Mouse (Mus musculus): ENCODE measurements around the gene Smim12.

Smim12 gene

DNA sequence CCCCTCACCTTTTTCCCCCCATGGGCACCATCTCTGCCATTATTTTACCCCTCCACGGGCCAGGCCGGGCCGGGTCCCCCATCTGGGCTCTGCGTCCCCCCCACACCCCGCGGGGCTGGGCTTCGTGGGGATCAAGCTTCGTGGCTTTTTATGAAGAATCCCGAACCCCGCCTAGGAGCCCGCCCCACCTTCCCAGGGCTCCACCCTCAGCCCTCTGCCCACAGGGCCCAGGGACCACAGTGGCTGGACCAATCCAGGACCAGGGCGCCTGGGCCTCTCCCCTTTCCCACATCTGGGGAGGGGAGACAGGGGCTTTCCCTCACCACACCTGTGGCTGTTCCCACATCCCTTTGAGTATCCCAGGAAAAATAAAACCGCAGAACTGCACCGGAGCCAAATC lies 7.0 kb upstream of the Smim12 start:
- no peak for DNase-seq

DNA sequence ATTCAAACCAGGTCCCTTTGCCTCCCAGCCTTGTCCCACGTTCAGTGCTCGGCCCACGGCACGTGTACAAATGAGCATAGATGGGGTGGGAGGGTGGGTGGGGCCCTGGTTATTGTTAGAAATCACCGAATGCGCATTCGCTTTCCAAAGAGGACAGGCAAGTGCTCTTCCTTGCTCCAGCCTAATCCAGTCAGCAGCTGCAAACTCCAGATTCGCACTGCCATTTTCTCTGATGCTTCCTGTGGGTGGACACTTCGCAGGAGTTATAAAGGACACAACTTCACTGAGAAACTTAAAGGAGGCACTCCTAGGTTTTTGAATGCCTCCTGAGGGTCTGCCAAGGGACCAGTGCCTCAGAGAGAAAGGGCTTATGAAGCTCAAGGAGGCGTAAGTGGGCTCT lies 6.3 kb upstream of the Smim12 start:
- no peak for DNase-seq

DNA sequence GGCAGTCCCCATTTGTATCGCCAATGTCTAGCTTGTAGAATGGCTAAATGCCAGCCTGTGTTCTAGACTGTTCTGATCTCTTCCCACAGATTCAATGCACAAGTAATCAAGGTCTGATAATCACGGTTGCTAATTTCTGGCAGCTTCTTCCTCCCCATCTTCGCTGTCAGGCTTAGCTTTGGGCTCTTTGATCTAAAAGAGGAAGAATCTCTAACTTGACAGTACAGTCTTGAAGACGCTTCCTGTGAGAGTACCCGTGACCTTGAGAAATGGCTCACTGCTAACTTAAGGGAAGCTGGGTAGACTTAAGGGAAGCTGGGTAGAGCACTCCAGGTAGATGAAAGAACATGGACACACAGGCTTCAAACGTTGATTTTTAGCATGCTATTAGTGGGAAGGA lies 888 bp upstream of the Smim12 start:
- peak; percentile 12 for DNase-seq

DNA sequence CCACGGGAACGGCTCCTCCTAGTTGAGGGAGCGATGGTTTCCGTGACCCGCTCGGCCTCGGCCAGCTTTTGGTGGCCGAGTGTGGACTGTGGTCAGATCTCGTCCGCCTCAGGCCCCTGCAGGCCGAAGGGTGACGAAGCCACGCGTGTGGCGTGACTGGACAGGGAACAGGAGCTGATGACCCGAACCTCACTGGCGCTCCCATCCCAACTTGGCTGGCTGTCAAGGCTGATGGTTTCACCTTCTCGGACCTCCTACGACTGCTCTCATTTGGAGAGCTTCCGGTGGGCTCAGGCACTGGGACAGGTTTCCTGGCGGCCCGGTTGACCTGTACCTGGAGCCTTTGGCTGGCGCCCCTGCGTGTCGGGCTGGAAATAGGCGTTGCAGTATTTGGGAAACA lies 369 bp downstream of the Smim12 start:
- no peak for DNase-seq

DNA sequence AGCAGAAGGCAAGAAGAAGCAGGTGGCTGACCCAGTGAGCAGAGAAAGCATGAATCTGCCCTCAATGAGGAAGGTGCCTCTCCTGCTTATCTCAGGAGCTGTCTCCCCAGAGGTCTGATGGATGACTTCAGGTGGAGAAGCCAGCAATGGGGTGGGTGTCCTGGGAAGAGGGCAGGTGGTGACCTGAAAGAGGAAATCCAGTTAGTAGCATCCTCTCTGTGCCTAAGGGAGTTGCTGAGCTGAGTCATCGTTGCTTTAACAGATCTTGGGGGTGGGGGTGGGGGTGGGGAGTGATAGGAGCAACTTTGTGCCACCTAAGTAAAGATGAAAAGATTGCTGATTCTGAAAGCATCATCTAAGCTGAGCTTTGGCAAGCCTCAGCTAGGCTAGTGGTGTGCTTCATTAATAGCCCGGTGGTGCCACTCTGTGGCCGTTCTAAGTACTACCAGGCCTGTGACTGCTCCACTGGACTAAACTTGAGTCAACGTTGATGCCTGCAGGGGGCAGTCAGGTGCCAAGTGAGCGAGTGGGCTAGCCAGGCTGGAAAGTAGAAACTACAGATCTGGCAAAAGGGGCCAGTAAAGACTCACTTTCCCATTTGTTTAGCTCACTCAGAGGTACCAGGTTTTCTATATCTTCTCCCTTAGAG lies 6.2 kb downstream of the Smim12 start:
- peak; percentile 98 for DNase-seq

DNA sequence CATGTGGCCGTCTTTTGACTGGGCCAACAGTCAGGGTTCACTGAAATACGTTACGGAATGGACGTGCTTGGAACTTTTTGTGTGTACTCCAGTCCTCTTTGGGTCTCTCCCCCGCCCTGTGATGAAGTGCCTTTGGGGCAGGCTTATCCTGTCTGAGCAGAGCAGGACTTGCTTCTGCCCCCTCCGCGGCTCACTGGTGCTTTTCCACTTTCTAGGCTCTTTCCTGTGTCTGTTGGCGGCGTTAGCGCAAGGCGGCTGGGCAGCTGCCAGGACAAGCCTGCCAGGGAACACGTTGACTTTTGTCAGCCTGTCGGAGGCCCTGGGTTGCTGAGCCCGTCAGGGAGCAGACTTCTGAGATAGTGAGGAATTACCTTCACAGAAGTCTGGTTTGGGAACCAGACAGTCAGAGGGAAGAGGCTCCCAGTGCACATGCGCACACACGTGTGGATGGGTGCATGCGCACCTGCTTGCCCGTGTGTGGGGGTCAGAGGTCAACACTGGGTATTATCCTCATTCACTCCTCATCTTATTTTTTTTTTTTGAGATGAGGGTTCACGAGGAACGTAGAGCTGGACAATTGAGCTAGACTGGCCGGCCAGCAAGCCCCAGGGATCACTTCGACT lies 8.5 kb downstream of the Smim12 start:
- peak; percentile 10 for DNase-seq

DNA sequence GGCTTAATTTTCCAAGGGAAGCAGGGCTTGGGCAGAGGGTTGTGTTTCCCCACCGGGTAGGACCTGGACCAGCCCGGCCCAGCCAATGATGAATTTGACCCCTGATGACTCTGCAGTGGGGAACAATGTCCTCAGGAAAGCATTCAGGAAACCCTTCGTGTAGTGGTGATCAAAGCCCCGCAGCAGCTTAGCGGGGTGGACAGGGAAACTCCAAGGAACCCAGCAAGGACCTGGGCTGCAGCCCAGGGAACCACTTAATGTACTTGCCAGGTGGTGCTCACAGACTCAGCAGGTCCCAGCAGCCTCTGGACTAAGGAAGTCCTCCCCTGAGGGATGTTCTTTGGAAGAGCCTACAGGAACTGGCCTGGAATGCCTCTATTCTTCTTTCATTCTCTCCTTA lies 13.2 kb downstream of the Smim12 start:
- no peak for DNase-seq

DNA sequence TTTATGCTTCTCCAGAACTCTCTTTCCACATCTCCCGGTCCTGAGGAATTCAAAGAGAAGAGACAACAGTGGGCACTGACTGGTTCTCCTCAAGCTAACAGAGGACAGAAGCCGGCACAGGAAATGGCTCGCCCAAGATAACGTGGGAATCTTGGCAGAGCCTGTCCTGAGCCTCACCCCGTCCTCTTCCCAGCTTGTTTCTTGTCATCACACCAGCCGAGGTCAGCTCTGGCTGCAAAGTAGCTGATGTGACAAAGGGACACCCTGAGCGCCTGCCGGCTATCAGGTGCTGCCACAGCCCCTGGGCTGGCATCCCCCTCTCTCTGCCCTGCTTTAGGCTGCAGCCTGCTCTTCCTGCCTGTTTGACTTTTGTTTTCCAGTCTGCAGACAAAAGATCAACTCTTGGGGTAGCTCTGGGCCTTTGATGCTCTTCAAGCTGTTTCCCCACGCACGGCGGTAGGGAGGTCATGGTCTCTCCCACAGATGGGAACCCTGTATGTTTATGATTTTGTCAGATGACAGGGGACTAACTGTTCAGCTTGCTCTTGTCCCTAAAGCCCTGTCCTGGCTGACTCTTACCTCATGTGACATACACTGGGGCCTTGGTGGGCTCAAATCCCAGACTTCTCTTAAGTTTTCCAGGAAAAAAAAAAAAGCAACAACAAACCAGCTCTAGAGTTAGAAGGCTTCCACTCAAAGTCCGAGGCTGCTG lies 14.8 kb downstream of the Smim12 start:
- DNase-seq = no peak

DNA sequence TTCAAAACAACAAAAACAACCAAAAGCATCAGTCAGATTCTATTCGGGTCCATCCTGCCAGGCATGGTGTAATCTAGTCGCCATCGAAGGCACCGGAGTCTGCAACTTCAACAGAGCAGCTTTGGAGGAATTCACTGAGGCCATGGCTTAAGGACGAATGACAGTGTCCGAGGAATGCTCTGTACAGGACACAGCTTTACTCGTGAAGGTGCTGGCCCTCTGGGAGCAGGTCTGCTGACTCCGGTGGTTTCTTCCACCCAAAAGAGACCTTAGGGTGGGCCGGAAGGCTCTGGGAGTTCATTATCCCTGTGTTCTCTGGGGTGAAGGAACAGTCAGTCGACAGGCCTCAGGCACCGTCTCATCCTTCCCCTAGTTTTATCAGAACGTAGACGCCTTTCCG lies 18.0 kb downstream of the Smim12 start:
- DNase-seq = no peak

DNA sequence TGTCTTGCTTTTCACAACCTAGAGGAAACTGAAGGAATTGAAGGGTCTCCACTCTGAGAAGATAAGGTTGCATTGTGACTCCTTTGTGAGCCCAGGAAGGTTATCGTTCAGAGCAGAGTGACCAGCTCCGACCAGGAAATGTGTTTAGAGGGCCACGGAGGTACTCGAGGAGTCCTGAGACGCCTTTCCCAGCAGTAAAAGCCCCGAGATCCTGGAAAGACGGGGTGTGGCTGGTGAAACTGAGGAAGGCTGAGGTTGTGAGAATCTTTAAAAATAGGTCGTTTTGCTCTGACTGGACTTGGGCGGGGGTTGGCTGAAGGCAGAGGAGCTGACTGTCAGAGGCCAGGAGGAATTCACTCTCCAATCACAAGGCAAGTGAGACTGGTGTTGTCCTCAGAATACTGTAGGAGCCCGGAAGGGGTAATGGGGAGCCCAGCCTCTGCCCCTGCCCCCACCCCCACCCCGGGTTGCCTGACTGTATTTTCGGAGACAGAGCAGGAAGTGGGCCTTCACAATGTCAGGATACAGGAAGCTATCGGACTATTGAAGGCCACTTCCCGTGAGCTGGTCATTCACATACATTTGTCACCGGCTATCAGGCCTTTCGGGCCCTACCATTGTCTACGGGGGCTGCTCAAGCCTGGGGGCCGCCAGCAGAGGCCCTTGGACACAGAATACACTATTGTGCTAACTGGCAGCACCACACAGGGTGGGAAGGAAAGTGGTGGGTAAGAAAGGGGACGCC lies 20.0 kb downstream of the Smim12 start:
- no peak for DNase-seq

DNA sequence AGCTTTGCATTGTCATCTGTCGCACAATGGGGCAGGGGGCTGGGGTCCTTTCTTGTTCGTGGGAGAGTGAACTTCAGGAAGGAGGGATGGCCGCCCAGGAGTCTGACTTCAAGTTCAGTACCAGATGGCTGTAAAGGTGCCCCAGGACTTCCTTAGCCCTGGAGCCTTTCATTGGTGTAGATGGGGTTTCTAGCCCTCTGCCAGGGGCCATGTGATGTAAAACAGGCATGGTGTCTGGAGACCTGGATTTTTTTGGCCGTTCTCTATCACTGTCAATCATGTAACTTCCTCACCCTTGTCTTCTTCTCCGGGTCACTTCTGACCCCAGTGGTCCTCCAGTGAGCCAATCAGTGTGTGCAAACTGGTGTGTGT lies 20.6 kb downstream of the Smim12 start:
- DNase-seq = no peak

DNA sequence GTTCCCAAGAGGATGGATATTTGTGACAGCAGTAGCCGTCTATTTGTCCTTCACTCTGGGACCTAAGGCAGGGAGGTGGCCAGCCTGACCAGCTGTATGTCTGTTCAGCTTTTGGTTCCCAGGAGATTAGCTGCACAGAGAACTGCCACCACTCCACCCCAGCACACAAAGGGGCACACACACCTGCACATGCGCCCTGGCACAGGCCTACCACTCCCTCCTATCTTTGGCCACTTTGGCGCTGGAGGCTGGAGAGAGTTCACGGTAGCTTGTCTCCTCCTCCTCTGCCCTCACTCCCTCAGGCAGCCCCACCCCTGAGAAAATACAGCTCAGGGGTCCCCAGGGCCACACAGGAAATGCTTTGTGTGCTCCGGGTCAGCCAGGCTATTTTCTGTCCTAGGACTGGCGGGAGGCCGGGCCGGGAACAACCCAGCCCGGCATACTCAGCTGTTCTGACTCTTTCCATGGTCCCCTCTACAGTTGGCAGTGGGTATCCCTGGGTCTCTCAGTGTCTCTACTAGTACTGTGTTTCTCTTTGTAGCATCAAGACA lies 34.9 kb downstream of the Smim12 start:
- DNase-seq = no peak

DNA sequence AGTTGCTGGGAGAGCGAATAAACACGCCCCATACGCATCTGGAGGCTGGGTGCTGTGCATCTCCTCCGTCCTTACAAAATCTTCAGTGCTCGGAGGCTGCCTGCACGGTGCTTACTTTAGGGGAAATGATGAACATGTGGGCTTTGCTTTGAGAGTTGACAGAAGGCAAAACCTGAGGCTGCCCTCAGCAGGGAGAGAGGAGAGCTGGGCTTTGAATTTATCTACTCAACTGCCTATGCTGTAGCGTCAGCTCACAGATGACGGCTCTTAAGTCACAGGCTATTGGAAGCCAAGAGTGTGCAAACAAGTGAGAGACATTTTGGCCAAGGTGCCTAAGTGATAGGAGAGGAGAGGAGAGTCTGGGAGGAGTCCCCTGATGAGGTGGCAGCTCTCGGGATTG lies 35.7 kb downstream of the Smim12 start:
- DNase-seq = no peak

DNA sequence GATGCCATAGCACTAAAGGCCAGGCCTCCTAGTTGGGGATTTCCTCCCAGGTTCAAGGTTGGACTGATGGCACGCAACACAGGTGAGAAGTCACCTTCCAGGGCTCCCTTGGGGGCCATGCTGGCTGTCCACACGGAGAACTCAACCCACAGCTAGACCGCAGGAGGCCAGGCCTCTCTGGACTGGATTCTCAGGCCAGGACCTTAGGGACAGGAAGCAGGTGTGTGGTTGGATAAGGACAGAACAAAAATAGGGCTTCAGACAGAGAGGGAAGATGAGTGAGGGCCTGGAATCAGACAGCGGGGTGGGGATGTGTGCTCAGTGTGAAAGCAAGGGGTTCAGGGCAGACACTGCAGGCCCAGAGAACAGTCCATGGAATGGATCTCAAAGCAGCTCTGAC lies 43.3 kb downstream of the Smim12 start:
- no peak for DNase-seq

DNA sequence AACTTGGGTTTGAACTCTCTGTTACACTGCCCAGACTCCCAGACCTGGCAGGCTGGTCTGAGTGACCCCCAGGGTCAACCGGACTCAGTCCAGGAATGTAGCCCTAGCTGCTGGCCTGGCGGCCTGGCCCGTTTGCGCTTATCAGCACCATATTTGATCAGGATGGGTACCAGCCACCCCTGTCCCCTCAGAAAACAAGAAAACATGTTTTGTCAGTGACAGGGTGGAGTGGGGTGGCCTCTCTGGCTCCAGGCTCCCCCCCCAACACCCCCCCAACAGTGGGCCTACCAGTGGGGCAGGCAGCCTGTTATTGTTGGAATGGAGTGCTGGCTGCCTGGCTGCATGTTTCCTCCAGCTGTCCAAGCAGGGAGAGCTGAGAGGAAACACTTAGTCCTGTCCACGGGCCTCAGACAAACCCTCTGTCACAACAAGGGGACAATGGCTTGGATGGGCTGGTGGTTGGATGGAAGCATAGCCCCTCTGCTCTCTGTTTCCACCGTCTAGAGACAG lies 45.5 kb downstream of the Smim12 start:
- DNase-seq = no peak

DNA sequence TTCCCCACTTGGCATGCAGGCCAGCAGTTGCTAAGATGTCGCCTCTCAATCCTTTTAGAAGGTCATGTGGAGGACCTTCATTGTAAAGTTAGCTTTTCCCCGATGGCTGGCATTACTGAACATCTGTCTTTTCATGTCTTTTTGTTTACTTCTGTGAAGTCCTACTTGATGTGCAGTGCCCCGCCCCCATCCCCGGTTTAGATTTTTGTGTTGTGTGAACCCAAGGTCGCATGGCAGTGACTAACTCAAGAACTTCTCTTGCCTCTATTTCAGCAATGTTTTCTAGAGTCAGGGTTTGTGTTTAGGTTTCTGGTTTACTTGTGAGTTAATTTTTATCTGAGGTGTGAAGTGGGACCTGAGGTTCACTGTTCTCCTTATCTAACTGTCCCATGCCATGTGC lies 49.0 kb downstream of the Smim12 start:
- DNase-seq = no peak
